ENCODE assay signal across 8 mouse cellular contexts in the genomic region with DNA sequence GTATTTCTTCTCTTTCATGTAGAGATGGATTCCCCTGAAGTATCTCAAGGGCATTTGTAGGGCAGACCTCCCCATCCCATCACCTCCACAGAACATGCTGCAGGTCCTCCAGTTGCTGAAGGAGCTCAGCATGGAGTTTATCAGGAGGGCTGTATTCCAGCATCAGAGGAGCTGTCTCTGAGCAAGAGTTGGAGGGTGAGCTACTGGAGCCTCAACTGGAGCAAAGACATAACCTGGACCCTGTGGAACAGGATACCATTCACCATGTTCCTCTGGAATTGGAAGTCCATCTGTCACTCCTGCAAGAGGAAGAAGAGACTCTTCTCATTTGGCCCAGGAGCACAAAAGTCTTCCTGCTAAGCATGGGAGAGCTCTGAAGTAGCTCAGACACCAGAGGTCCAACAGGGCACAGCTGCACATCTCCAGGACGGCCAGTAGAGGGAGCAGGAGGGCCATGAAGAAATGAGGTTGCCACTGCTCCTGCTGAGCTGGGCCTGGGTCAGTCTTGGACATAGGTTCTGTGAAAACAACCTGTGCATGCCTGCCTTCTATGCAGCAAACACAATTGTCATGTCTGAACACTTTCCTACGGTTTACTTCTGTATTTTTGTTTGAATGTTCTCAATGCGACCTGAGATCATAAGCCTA. TPM values are rescaled to one million over a fixed set of nuclear protein-coding genes. Genes with fewer than 3 reads are reported as not detected.
A peak's percentile ranks its signal among the peaks of the same experiment; 100 is the strongest.
DNase-seq lines count a peak whose midpoint lies in the region; ATAC-seq lines count a peak whose summit lies in the region.

No protein-coding gene starts in this region.

- intact Hi-C loops in left cerebral cortex, postnatal 4 days (cut with DNase I): no loop called here

- H3K9ac ChIP-seq in midbrain, embryonic 15.5 days: no peak overlapping the region

- H3K27ac ChIP-seq in midbrain, embryonic 15.5 days: no peak overlapping the region

- no peaks in the 10 kb centered on the region for H3K36me3 ChIP-seq in midbrain, embryonic 15.5 days (replicated peaks)

- no peak overlapping the region for H3K4me3 ChIP-seq in midbrain, embryonic 15.5 days

- H3K9me3 ChIP-seq in midbrain, embryonic 15.5 days: no peaks in the 10 kb centered on the region

- H3K4me1 ChIP-seq in midbrain, embryonic 15.5 days: no peaks in the 10 kb centered on the region

- no peaks in the 10 kb centered on the region for H3K27me3 ChIP-seq in midbrain, embryonic 15.5 days (replicated peaks)

- DNase-seq in 3T3-L1 (ENCODE audit: low read depth, low spot score): peak; percentile 84
- DNase-seq in adrenal gland, postnatal 10 days: peak; percentile 87
- peak; percentile 60 for DNase-seq in embryo, embryonic 11.5 days (ENCODE audit: low read depth, low spot score)
- DNase-seq in heart, adult 11 months: peak; percentile 94
- peak; percentile 58 for DNase-seq in kidney, adult 11 months
- DNase-seq in left cerebral cortex, postnatal 4 days: peak; percentile 75
- peak; percentile 46 for DNase-seq in spleen, adult 12 weeks (ENCODE audit: low spot score)

- WGBS in midbrain, embryonic 15.5 days: 23% methylated on average over 3 of the region's 3 CpGs

- peak; percentile 82 for ATAC-seq in midbrain, embryonic 15.5 days (replicated peaks)

- H3K4me2 ChIP-seq in midbrain, embryonic 15.5 days: no peak overlapping the region

RNA-seq across cellular contexts. Expression of gene Ifnab, which starts 5.2 kb away (rescaled TPM):
- not detected for total RNA-seq in adrenal gland, postnatal 10 days (2021)
- total RNA-seq in left cerebral cortex, postnatal 4 days (2021): not detected
- not detected in 2 replicates for polyA plus RNA-seq in midbrain, embryonic 15.5 days (2015; fragmentation: Nextera tagmentation; extraction: Ambion mirVana)

RNA-seq across cellular contexts. Expression of gene Ifna2, which starts 12.6 kb away (rescaled TPM):
- total RNA-seq in adrenal gland, postnatal 10 days (2021): not detected
- not detected for total RNA-seq in left cerebral cortex, postnatal 4 days (2021)
- not detected in 2 replicates for polyA plus RNA-seq in midbrain, embryonic 15.5 days (2015; fragmentation: Nextera tagmentation; extraction: Ambion mirVana)

RNA-seq across cellular contexts. Expression of gene Ifna16, which starts 19.6 kb away (rescaled TPM):
- not detected for total RNA-seq in adrenal gland, postnatal 10 days (2021)
- total RNA-seq in left cerebral cortex, postnatal 4 days (2021): not detected
- polyA plus RNA-seq in midbrain, embryonic 15.5 days (2015; fragmentation: Nextera tagmentation; extraction: Ambion mirVana): not detected in 2 replicates

RNA-seq across cellular contexts. Expression of gene Gm26566, which starts 25.2 kb away (rescaled TPM):
- total RNA-seq in adrenal gland, postnatal 10 days (2021): 1 to 10 TPM in 1 of 2 experiments, under 1 TPM in 1; 0.60 to 1.2 TPM
- total RNA-seq in left cerebral cortex, postnatal 4 days (2021): 1 to 10 TPM; 1.5 to 1.7 TPM
- 1.2 and 1.6 TPM in 2 replicates for polyA plus RNA-seq in midbrain, embryonic 15.5 days (2015; fragmentation: Nextera tagmentation; extraction: Ambion mirVana)

RNA-seq across cellular contexts. Expression of gene Klhl9, which starts 25.9 kb away (rescaled TPM):
- 10 to 100 TPM; 74.5 to 81.4 TPM for total RNA-seq in adrenal gland, postnatal 10 days (2021)
- 100 to 1,000 TPM; 105 to 106 TPM for total RNA-seq in left cerebral cortex, postnatal 4 days (2021)
- 112 and 117 TPM in 2 replicates for polyA plus RNA-seq in midbrain, embryonic 15.5 days (2015; fragmentation: Nextera tagmentation; extraction: Ambion mirVana)
